Mouse (Mus musculus) natural killer cell, adult 2 months (primary cell): ENCODE measurements around the gene Amd1.

Source experiments
- DNase-seq, 2 experiments: peaks; one replicate each; pipeline ENCODE4 v3.0.0; 2022; ENCODE audit warnings: low spot score in 2 of 2

Gene Amd1

GRCm38 (mm10) chr10:40301181-40302075, 558 bp downstream of the Amd1 start:
- peak; percentile 23 to 47 for DNase-seq

GRCm38 (mm10) chr10:40300648-40301171, 1.3 kb downstream of the Amd1 start:
- peak; percentile 26 to 28 for DNase-seq

- DNase-seq, result no peak
Observed at GRCm38 (mm10) chr10:40292640-40293039, 9.3 kb downstream of the Amd1 start.

GRCm38 (mm10) chr10:40286767-40287166, 15.2 kb downstream of the Amd1 start:
- DNase-seq, result peak in 1 of 2 experiments; percentile 9

- no peak for DNase-seq
Observed at GRCm38 (mm10) chr10:40285571-40285970, 16.4 kb downstream of the Amd1 start.

GRCm38 (mm10) chr10:40284997-40285396, 17.0 kb downstream of the Amd1 start:
- DNase-seq, result no peak

GRCm38 (mm10) chr10:40284179-40284831, 17.7 kb downstream of the Amd1 start:
- DNase-seq, result no peak

- no peak for DNase-seq
Observed at GRCm38 (mm10) chr10:40283636-40284035, 18.4 kb downstream of the Amd1 start.

GRCm38 (mm10) chr10:40281565-40281964, 20.4 kb downstream of the Amd1 start:
- no peak for DNase-seq

GRCm38 (mm10) chr10:40278317-40278716, 23.7 kb downstream of the Amd1 start:
- DNase-seq, result no peak

- DNase-seq, result no peak
Observed at GRCm38 (mm10) chr10:40275991-40276390, 26.0 kb downstream of the Amd1 start.

- DNase-seq, result no peak
Observed at GRCm38 (mm10) chr10:40273938-40274337, 28.0 kb downstream of the Amd1 start.

GRCm38 (mm10) chr10:40271216-40271615, 30.8 kb downstream of the Amd1 start:
- DNase-seq, result no peak

GRCm38 (mm10) chr10:40264920-40265319, 37.1 kb downstream of the Amd1 start:
- no peak for DNase-seq

GRCm38 (mm10) chr10:40263691-40264090, 38.3 kb downstream of the Amd1 start:
- no peak for DNase-seq

GRCm38 (mm10) chr10:40262200-40262599, 39.8 kb downstream of the Amd1 start:
- no peak for DNase-seq

GRCm38 (mm10) chr10:40260305-40260704, 41.7 kb downstream of the Amd1 start:
- DNase-seq, result no peak

- no peak for DNase-seq
Observed at GRCm38 (mm10) chr10:40259542-40259941, 42.4 kb downstream of the Amd1 start.

- DNase-seq, result peak; percentile 41 to 56
Observed at GRCm38 (mm10) chr10:40258976-40259375, 43.0 kb downstream of the Amd1 start.

GRCm38 (mm10) chr10:40258401-40258966, 43.5 kb downstream of the Amd1 start:
- peak; percentile 75 to 80 for DNase-seq

- peak; percentile 85 to 91 for DNase-seq
Observed at GRCm38 (mm10) chr10:40257414-40258255, 44.4 kb downstream of the Amd1 start, which contains the start of gene Gtf3c6. Gene Gtf3c6 (minus strand): TSS chr10:40258108.
